Mouse (Mus musculus): Measurements from ENCODE around the gene Nsun6. TPM values are rescaled to one million over a fixed set of nuclear protein-coding genes. Genes with fewer than 3 reads are reported as not detected.

The Nsun6 gene
- polyA plus RNA-seq (2012; rRNA removed) = 4.6 and 4.9 TPM in 2 replicates

GRCm38 (mm10) chr2:15054945-15055637 lies at the start of gene Nsun6:
Gene Nsun6 (minus strand): TSS chr2:15055069.
- TF ChIP-seq CTCF (IDR thresholded peaks at IDR 0.05; ENCODE audit: borderline replicate concordance, insufficient read depth, low read depth, low read length) = 0 out of 2 replicates have a peak, but pooled peaks have one; percentile 19
- TF ChIP-seq POLR2A (IDR thresholded peaks at IDR 0.05; ENCODE audit: borderline replicate concordance, insufficient read depth, low read length) = peak; percentile 92
- H3K27me3 ChIP-seq (ENCODE audit: control insufficient read depth, insufficient read depth, low read length) = no peaks in the 10 kb centered on the region
- peak; percentile 96 to 98 for DNase-seq
- H3K4me3 ChIP-seq (replicated peaks; ENCODE audit: insufficient read depth, low read depth, low read length) = peak within 1 kb of the TSS; percentile 78
- no peaks in the 10 kb centered on the region for H3K4me1 ChIP-seq (ENCODE audit: control insufficient read depth, insufficient read depth, low read length)
- peak within 1 kb of the TSS; percentile 84 for H3K27ac ChIP-seq (ENCODE audit: insufficient read depth, low read length)
- under 1% methylated on average over 75 of the region's 75 CpGs for WGBS

GRCm38 (mm10) chr2:15104386-15104785 lies 49.5 kb upstream of the Nsun6 start:
- Histone ChIP-seq H3K27me3 (ENCODE audit: control insufficient read depth, insufficient read depth, low read length) (no peaks in the 10 kb centered on the region), H3K27ac (ENCODE audit: insufficient read depth, low read length) (no peak overlapping the region), H3K4me3 (replicated peaks; ENCODE audit: insufficient read depth, low read depth, low read length) (no peak overlapping the region), H3K4me1 (ENCODE audit: control insufficient read depth, insufficient read depth, low read length) (no peaks in the 10 kb centered on the region)
- 70% methylated on average over 1 of the region's 1 CpGs for WGBS
- no peak for DNase-seq
- TF ChIP-seq CTCF (IDR thresholded peaks at IDR 0.05; ENCODE audit: borderline replicate concordance, insufficient read depth, low read depth, low read length) (no peak), POLR2A (IDR thresholded peaks at IDR 0.05; ENCODE audit: borderline replicate concordance, insufficient read depth, low read length) (no peak)

- TF ChIP-seq CTCF (IDR thresholded peaks at IDR 0.05; ENCODE audit: borderline replicate concordance, insufficient read depth, low read depth, low read length) (no peak), POLR2A (IDR thresholded peaks at IDR 0.05; ENCODE audit: borderline replicate concordance, insufficient read depth, low read length) (no peak)
- DNase-seq = no peak
- Histone ChIP-seq H3K4me3 (replicated peaks; ENCODE audit: insufficient read depth, low read depth, low read length) (no peak overlapping the region), H3K27me3 (ENCODE audit: control insufficient read depth, insufficient read depth, low read length) (no peaks in the 10 kb centered on the region), H3K4me1 (ENCODE audit: control insufficient read depth, insufficient read depth, low read length) (no peaks in the 10 kb centered on the region), H3K27ac (ENCODE audit: insufficient read depth, low read length) (no peak overlapping the region)
- 56% methylated on average over 3 of the region's 3 CpGs for WGBS
Observed at GRCm38 (mm10) chr2:15096514-15097090, 41.7 kb upstream of the Nsun6 start.

- Histone ChIP-seq H3K4me3 (replicated peaks; ENCODE audit: insufficient read depth, low read depth, low read length) (no peak overlapping the region), H3K27ac (ENCODE audit: insufficient read depth, low read length) (no peak overlapping the region), H3K27me3 (ENCODE audit: control insufficient read depth, insufficient read depth, low read length) (no peaks in the 10 kb centered on the region), H3K4me1 (ENCODE audit: control insufficient read depth, insufficient read depth, low read length) (no peaks in the 10 kb centered on the region)
- DNase-seq = no peak
- TF ChIP-seq POLR2A (IDR thresholded peaks at IDR 0.05; ENCODE audit: borderline replicate concordance, insufficient read depth, low read length) = no peak
- WGBS = 90% methylated on average over 1 of the region's 1 CpGs
Observed at GRCm38 (mm10) chr2:15087308-15087707, 32.4 kb upstream of the Nsun6 start.

DNA sequence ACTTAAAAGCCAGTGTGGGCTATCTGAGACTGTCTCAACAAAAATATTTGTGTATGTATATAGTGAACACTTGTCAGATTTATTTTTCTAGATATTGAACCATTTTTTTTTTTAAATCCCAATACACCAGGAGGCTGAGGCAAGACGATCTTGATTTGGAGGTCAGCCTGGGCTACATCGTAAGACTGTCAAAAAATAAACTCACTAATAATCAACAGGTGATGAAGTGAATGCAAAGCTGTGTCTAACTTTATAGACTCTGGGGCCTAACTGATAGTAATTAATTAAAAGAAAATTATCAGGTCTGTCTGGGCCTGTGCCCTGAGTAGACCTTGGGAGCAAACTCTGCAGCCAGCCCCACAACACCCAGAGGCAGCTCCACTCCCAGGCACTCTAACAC lies 28.8 kb upstream of the Nsun6 start:
- Histone ChIP-seq H3K27ac (ENCODE audit: insufficient read depth, low read length) (no peak overlapping the region), H3K27me3 (ENCODE audit: control insufficient read depth, insufficient read depth, low read length) (no peaks in the 10 kb centered on the region), H3K4me3 (replicated peaks; ENCODE audit: insufficient read depth, low read depth, low read length) (no peak overlapping the region), H3K4me1 (ENCODE audit: control insufficient read depth, insufficient read depth, low read length) (no peaks in the 10 kb centered on the region)
- DNase-seq = no peak
- no peak for TF ChIP-seq POLR2A (IDR thresholded peaks at IDR 0.05; ENCODE audit: borderline replicate concordance, insufficient read depth, low read length)
- no peak for TF ChIP-seq CTCF (IDR thresholded peaks at IDR 0.05; ENCODE audit: borderline replicate concordance, insufficient read depth, low read depth, low read length)
- WGBS = 100% methylated on average over 2 of the region's 2 CpGs

DNA sequence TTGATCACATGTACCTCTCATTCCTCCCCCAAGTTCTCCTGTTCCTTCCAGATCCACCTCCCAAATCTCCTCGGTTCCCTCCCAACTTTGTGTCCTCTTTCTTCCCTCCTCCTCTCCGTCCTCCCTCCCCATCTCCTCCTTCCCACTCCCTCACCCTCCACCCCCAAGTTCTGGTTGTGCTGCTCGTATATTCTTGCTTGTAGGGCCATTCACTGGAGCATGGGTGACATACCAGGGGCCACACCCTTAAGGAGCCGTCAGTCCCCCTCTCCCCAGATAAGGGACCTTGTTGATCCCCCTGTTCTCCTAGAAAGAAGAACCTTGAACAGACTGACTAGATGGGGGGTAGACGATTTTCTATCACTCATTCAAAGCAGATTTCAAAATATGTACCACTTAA lies 12.2 kb upstream of the Nsun6 start:
- WGBS = 84% methylated on average over 5 of the region's 5 CpGs
- Histone ChIP-seq H3K27ac (ENCODE audit: insufficient read depth, low read length) (no peak overlapping the region), H3K27me3 (ENCODE audit: control insufficient read depth, insufficient read depth, low read length) (no peaks in the 10 kb centered on the region), H3K4me3 (replicated peaks; ENCODE audit: insufficient read depth, low read depth, low read length) (no peak overlapping the region), H3K4me1 (ENCODE audit: control insufficient read depth, insufficient read depth, low read length) (peaks cover 14% of the 10 kb centered on the region; the same call in 1 of the 2 replicates)
- TF ChIP-seq POLR2A (IDR thresholded peaks at IDR 0.05; ENCODE audit: borderline replicate concordance, insufficient read depth, low read length) (no peak), CTCF (IDR thresholded peaks at IDR 0.05; ENCODE audit: borderline replicate concordance, insufficient read depth, low read depth, low read length) (no peak)
- no peak for DNase-seq

DNA sequence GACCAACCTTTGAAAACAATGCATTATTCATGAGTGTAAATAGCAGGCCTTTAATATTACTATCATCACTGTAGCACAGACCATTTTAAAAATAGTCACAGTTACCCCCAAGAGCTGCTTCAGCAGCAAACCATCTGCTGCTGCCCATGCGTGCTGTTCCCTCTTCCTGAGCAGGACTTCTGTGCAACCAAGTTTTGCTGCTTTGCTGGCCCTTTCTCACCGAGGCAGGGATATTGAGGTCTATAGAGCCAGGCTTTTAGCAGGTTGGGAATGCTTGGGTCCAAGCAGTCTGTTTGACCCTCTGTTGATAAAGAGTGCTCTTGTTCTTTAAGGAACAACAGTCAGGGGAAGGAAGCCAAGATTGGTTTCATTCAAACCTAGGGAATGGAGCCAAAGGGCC lies 10.6 kb upstream of the Nsun6 start:
- peak overlapping the region; percentile 15 for H3K27ac ChIP-seq (ENCODE audit: insufficient read depth, low read length)
- WGBS = 8% methylated on average over 2 of the region's 2 CpGs
- H3K27me3 ChIP-seq (ENCODE audit: control insufficient read depth, insufficient read depth, low read length) = no peaks in the 10 kb centered on the region
- no peak for TF ChIP-seq POLR2A (IDR thresholded peaks at IDR 0.05; ENCODE audit: borderline replicate concordance, insufficient read depth, low read length)
- TF ChIP-seq CTCF (IDR thresholded peaks at IDR 0.05; ENCODE audit: borderline replicate concordance, insufficient read depth, low read depth, low read length) = no peak
- H3K4me1 ChIP-seq (ENCODE audit: control insufficient read depth, insufficient read depth, low read length) = peaks cover 14% of the 10 kb centered on the region; the same call in 1 of the 2 replicates
- DNase-seq = peak; percentile 48 to 51
- no peak overlapping the region for H3K4me3 ChIP-seq (replicated peaks; ENCODE audit: insufficient read depth, low read depth, low read length)
